Mouse (Mus musculus) embryonic fibroblast, embryonic 13.5 days (primary cell): ENCODE measurements around the gene Gabbr2.

ENCODE experiments used
- CTCF ChIP-seq: IDR thresholded peaks from 2 replicates; pipeline ENCODE4 v1.5.1; 2011; ENCODE audit warnings: mild to moderate bottlenecking, control low read depth, low read length, moderate library complexity, borderline replicate concordance; ENCODE audit not compliant: insufficient read depth
- POLR2A ChIP-seq: IDR thresholded peaks from 2 replicates; pipeline ENCODE4 v1.6.1; 2011; ENCODE audit warnings: low read depth, mild to moderate bottlenecking, control low read depth, low read length, moderate library complexity

DNA sequence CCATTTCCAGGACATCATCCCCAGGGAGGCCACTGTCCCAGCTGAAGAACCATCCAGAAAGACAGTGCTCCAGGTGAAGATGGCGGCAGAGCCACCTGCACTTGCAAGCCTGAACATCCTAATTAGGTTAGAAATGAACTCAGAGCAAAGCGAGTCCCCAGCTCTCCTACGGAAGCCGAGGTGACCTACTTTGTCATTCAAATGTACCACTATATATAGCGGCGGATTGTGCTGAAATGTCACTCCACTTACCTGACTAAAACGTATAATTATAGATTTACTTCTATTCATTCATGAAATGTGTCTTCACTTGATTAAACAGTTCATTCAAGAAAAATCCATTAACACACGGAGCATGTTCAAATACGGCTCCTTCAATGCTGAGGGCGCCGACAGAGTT is 170.0 kb downstream of the Gabbr2 start:
- TF ChIP-seq CTCF = no peak
- TF ChIP-seq POLR2A = no peak
